Mouse (Mus musculus) B cell, adult 2 months (primary cell): ENCODE data around the gene Itgal.

Experiments
- DNase-seq, 2 experiments: peaks; one replicate each; pipeline ENCODE4 v3.0.0; 2022

The Itgal gene

DNA sequence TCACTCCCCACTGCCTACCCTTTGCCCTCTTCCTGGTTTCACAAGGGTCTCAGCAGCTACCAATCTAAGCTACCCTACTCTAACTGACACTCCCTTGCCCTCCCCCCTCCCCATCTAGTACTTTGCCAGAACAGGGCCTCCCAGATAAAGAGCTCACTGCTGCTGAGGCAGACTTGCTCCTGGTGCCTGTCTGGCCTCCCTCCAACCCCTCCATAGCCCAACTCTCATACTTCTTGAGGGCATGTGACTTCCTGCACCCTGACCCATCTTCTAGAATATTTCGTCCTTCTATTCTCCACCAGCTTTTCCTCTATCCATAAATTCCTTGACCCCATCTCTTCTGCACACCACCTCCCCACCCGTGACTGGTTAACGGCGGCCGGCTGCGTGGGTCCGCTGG is 46.8 kb downstream of the Itgal start:
- DNase-seq = no peak

DNA sequence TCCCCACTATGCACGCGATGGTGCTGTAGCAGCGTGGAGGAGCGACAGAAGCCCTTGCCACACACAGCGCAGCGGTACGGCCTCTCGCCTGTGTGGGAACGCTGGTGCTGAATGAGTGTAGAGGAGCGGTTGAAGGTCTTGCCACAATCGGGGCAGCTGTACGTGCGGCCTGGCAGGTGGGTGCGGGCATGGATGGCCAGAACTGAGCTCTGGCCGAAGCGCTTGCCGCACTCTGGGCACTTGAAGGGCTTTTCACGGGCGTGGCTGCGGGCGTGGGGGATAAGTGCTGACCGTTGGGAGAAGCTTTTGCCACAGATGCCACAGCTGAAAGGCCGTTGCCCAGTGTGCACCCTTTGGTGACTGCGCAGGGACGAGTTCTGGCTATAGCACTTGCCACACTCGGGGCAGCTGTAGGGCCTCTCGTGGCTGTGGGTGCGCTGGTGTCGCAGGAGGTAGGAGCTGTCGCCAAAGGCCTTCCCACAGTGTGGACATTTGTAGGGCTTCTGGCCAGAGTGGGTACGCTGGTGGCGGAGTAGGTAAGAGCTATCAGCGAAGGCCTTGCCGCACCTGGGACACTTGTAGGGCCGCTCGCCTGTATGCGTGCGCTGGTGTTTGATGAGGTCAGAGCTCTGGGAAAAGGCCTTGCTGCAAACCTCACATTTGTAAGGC is 47.4 kb downstream of the Itgal start:
- no peak for DNase-seq

DNA sequence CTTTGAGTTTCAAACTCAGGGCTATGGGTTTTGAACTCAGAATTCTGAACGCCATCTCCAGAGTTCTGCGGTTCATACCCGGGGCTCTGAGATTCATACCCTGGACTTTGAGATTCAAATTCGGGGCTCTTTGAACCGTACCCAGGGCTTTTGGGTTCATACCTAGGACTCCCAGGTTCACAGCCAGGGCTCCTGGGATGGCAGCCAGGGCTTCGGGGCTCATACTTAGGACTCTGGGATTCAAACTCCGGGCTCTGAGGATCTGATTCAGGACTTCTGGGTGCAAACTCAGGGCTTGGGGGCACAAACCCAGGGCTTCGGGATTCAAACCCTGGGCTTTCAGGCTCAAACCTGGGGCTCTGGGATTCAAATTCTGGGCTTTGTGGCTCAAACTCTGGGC is 48.3 kb downstream of the Itgal start:
- no peak for DNase-seq

DNA sequence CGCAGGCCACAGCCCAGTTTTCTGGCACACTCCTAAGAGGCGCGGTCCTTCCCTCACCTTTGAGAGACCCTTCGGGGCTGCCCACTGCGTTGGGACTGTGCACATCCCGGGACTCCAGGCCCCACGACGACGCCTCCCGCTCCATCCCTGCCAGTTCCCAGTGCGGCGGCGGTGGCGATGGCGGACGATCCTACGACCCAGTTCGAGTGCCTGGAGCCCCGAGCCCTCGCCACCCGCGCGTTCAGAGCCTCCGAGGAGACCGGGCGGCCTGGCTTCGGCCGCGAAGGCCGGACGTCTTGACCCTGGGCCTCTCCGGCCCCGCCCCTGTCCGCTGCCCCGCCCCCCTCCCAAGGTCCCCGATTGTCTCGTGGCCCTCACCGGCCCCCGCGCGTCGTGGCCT is 49.0 kb downstream of the Itgal start:
- DNase-seq = no peak

DNA sequence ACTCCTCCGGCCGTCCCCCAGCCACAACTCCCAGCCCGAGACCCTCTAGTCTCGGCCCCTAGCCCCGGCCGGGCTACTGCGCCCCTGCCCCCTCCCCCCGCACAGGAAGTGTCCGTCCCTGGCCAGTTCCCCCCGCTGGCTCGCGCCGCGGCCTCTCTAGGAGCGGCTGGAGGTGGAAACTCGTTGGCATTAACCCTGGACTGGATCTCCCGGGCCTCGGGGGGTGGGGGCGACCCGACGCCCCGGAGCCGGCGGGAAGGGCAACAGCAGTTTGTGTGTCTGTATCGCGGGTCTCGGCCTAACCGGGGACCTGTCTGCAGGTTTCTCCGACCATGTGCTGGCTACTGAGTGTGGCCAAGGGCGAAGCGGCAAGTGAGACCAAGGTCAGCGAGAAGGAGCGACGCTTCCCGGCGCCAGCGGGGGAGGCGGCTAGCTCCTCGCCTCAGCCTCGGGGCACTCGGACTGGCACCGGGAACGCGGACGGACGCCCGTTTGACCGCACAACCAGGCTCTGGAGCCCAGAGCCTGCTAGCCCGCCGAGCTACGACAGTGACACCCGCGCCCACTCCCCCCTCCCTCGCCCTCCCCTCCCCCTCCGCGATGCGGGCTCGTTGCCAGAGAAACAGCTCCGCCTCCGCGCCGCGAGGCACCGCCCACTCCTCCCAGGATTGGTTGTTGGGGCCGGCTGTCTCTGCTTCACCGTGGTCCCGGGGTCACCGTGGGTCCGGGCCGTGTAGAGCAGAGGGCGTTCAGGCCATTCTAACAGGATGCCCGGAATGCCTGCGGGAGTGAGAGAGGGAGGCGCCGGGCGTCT is 49.7 kb downstream of the Itgal start, which contains the start of gene Zfp768:
Zfp768 (minus strand) TSS at position 78 of the 814 bp plus-strand sequence.
- peak; percentile 92 for DNase-seq

DNA sequence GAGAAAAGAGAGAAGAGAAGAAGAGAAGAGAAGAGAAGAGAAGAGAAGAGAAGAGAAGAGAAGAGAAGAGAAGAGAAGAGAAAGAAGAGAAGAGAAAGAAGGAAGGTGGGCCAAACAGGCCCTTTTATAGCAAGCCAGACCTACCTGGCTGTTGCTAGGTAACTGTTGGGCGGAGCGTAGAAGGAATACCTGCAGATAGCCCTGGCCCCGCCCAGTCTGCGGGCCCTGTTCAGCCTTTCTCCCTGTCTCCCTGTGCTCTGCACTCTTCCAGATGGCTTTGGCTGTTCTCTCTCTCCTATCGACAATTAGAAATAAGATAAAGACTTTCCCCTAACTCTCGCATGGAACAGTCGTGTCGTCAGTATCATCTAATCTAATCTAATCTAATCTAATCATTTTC is 50.6 kb downstream of the Itgal start:
- no peak for DNase-seq

DNA sequence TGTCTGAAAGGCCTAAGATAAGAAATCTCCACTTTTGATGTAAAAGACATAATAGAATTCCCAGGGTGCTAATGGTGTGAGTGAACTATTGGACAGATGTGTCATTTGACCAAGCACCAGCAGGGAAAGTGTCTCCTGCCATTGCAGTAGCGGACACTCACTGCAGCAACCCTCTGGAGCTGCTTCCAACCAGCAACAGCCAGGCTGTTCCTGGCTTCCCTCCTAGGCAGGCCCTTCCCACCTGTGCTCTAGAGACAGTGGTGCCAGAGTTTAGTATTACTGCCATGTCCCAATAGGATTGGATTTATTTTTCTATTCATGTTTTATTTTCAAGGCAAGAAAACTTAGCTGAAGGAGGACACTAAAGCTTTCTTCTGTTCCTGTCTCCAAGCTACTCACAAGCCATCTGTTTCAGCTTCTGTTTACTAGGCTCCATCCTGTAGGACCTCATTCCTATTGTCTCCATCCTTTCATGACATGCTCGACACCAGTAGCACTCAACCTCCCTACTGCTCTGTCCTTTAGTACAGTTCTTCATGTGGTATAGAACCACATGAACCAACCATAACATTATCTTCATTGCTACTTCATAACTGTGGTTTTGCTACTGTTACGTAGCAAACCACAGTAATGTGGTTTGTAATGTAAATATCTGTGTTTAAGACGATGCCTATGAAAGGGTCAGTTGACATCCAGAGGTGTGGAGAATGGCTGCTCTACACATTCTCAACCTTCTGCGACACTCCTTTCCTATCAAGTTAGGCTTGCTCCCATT is 55.4 kb downstream of the Itgal start:
- no peak for DNase-seq

DNA sequence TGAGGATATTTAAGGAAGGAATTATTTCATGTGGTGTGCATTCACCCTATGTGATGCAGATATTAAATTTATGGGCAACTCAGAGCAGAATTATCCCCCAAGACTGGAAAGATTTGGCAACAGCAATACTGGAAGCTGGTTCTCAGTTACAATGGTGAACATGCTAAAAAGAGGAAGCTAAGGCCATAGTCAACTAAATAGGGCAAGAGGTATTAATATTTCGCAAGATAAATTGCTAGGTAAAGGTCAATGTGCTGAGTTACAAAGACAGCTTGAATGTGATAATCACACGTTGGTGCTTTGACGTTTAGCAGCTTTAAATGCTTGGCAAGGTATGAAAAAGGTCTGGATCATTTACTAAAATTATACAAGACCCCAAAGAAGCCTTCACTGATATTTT is 59.7 kb downstream of the Itgal start:
- no peak for DNase-seq

DNA sequence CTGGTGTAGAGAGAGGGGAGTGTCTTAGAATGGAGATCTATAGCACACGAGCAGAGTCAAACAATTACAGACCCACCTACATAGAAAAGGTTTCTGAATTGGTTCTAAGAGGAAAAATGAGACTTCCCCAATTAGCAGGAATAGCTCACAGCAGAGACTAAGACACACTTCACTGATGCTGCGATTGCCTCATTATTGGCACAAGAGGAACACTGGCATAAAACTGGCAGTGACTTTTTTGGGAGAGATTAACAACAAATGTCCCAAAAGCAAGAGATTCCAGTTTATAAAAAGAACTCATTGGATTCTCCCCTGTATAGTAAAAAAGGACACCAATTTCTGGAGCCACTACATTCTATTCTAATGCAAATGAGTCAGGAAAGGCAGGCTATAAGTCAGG is 61.8 kb downstream of the Itgal start:
- DNase-seq = no peak

DNA sequence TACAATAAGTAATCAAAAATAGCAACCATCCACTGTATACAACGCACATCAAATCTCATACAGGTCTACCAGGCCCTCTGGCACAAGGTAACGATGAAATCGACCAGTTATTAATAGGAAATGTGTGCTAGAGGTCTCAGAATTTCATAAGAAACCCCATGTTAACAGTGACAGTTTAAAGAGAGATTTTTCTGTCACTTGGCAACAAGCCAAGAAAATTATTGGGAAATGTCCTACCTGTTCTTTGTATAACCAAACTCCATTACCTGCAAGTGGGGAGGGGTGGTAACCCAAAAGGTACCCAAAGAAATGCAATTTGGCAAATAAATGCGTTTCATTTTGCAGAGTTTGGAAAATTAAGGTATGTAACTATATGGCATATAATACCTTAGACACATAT is 62.4 kb downstream of the Itgal start:
- DNase-seq = no peak

DNA sequence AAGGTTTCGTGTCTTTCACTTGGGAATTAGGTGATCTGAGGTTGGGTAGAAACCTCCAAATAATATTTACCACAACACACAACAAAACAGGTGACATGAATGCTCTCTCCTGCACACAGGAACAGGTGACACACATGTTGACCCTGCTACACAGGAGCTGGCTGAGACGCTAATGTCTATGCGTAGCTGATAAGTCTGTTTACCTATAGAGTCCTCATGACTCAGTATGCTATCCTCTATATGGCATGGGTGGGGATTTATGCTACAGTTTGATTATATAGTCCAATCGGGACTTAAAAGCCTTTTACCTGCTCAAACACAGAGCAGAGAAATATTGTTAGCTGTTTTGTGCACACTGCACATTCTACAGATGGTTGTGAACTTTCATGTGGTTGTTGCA is 64.2 kb downstream of the Itgal start:
- DNase-seq = no peak

DNA sequence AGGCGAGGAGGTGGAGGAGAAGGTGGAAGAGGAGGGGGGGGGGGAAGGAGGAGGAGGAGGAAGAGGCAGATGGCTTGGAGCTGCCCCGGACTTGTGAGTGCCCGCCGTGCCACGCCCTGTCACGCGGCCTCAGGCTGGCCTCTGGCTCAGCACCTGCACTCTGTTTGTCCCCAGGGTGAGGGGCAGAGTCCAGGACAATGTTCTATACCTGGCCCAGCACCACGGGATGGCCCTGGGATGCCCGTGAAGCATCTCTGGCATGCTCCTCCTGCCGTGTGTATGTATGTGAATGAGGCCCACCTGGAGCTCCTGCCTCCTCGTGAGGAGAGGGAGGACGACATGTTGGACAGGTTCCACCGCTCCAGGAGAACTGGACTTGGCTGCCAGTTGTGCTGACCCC is 65.4 kb downstream of the Itgal start:
- no peak for DNase-seq

DNA sequence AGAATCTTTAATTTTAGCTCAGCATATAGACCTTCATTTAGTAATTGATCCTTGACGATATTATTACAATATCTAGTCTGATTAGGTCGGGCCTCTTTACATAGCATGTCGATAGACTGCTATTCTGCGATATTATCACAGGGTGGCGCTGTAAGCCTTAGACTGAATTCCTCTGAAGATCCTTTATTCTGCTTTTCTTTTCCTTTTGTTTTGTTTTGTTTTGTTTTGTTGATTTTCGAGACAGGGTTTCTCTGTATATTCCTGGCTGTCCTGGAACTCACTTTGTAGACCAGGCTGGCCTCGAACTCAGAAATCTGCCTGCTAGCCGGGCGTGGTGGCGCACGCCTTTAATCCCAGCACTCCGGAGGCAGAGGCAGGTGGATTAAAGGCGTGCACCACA is 66.4 kb downstream of the Itgal start:
- DNase-seq = peak; percentile 60 to 63

DNA sequence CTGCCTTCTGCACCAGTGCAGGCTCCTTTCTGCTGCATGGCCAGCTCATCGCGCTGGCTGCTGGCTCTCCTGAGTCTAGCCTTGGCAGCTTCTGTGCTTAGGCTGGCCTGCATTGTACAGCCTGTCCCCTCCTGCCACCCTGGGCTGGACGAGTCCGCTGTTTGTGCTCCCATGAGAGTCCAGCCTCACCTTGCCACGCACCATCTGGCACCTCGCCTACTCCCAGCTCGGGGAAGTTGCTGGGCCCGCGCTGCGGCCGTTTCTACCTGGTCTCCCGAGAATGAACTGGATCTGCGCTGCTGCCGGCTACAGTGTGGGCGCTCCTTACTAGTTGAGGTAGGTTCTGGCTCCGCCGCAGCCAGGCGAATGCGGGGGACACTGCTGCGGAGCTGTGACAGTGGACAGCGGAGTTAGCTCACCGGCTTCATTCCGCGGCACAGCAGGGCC is 67.4 kb downstream of the Itgal start:
- DNase-seq = no peak

DNA sequence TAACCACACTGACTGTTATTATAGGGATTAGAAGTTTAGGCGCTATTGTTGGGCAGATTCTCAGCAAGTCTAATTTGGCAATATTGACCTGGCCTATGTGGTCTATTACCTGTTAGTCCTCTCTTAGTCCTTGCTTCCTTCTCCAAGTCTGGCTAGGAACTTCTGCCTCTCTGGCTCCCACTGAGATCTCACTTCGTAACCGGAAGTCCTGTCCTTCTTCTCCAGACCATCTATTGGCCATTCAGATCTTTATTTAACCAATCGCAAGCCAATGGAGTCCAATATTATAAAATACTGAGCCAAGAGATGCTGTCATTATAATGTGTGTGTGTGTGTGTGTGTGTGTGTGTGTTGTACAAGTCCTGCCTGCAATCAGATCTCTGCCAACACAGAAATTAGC is 68.1 kb downstream of the Itgal start:
- no peak for DNase-seq

DNA sequence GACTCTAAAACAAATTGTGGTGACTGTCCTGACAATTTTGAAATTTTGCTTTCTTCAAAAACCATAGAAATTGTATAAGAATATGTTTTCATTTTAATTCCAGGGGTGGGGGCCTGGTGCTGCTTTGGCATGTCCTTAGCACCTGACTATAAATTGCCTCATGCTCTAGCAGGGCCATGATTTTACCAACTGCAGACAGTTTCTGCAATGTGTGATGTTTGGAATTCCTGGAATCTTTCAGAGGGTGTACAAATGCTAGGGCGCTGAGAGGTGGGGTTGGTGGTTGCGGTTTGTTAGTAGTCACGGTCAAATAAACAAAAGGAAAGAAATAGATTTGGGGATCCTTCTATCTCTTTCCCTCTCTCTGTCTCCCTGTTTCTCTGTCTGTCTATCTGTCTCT is 70.2 kb downstream of the Itgal start:
- DNase-seq = no peak

DNA sequence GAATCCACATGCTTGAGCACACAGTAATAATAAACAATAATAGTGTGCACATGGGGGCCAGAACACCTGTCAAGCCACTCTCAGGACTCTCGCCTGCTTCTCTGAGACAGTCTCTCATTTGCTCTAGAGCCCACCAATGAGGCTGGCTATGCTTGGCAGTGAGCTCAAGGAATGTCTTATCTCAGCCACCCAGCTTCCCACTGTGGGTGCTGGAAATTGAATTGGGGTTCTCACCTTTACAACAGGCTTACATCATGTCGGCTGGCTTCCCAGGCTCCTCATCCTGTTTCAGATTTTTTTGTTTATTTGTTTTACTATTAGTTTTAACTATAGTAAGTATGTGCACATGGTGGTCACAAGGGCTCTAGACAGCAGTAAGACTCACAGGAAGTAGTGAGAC is 75.2 kb downstream of the Itgal start:
- DNase-seq = no peak

DNA sequence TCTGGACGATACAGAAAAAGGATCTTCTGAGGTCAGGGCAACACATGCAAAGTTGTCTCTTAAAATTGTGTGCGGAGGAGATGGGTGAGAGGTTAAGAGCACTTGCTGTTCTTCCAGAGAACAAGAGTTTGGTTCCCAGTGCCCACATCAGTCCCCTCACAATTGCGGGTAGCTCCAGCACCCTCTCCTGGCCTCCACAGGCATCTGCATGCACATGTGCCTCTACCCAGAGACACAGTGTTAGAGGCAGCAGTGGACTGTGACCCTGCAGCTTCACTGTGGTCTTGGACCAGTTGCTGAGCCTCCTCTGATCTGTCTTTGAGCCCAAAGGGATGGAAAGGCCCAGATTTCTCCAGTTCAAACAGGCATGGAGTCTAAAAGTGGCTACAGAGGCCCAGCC is 75.8 kb downstream of the Itgal start:
- DNase-seq = peak in 1 of 2 experiments; percentile 7

DNA sequence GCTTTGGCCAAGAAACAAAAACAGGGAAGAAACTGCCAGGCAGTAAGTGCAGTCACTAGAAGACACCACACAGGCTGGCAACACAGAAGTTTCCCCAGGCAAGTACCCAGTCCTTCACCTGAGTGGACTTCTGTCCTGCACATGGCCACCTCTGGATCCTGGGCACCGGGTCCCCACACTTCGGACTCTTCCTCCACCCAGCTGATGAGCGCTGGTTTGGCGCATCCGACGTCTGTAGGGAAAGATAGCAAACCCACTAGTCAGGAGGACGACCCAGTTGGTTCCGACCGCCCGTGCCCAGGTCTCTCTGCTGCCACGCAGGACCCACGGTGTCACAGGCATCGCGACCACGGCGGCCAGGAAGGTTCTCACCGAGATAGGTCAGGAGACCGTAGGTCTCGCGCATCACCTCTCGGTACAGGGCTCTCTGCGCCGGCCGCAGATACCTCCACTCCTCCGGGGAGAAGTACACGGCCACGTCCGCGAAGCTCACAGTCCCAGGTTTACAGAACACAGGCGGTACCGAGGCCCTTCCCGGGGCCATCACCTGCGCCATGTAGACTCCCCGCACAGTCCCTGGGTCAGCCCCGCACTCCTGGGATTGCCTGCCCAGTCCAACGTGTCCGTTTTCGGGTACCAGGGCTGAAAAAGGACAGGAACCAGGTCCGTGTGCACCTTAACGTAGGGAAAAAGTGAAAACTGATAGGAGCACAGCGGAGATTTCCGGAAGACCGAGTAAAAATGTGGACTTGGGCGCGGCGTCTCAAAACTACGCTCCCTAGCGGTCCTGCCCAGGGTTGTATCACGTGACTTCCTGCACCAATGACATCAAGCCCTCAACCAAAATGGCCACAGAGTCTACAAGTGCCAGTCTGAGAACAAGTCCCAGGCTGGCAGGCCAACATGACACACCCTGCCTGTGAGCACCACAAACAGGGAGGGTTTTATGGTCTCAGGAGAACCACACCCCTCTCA is 79.5 kb downstream of the Itgal start, which contains the start of gene Zfp747:
Zfp747 (minus strand) TSS at position 780 of the 975 bp plus-strand sequence.
- peak; percentile 84 to 87 for DNase-seq

DNA sequence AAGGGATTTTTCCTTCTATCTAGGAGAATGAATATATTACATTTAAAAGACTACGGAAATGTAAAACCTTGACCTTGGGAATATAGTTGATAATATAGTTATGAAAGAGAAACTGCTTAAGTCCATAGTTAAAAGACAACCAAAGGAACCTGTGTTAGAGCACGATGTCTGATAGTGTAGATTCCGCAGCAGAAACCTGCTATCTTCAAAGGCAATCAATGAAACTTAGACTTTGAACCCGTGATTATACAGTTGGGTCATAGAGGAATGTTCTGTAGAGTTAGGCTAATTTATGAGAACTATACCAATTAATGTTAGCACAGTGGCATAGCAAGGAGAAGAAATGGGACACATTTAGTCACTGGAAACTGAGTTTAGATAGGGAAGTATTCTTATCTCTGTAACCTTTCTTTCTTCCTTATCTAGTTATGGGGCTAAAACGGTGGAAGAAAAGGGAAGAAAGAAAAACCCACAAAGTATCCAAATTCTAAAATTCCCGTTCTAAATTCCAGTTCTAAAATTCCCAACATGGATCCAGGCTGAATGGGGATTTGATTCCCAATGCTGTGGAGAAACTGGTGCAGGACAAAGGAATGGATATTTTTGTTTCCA is 82.4 kb downstream of the Itgal start:
- no peak for DNase-seq
